Mouse (Mus musculus) midbrain, embryonic 16.5 days (tissue): ENCODE measurements around the gene Bnipl. TPM values are rescaled to one million over a fixed set of nuclear protein-coding genes. Genes with fewer than 3 reads are reported as not detected.

Source experiments
- ATAC-seq: fragments of 200-750 bp; cut with Nextera tagmentation; 2 replicates; pipeline ENCODE4 v1.8.0; 2017; ENCODE audit warnings: moderate TSS enrichment
- H3K27ac ChIP-seq: fragments of 300-500 bp; sonication (generic); 2 replicates; pipeline ENCODE4 v1.5.1; 2014; ENCODE audit warnings: mild to moderate bottlenecking, low read length, mixed read lengths
- H3K27me3 ChIP-seq: fragments of 300-500 bp; sonication (generic); 2 replicates; pipeline ENCODE4 v1.6.1; 2014; ENCODE audit warnings: low read depth, low read length, mixed read lengths; ENCODE audit not compliant: control insufficient read depth, insufficient read depth
- H3K36me3 ChIP-seq: fragments of 300-500 bp; sonication (generic); 2 replicates; pipeline ENCODE4 v1.6.1; 2014; ENCODE audit warnings: mild to moderate bottlenecking, low read length, moderate library complexity, mixed read lengths; ENCODE audit not compliant: control insufficient read depth, insufficient read depth
- H3K4me1 ChIP-seq: fragments of 300-500 bp; sonication (generic); 2 replicates; pipeline ENCODE4 v1.6.1; 2014; ENCODE audit warnings: mild to moderate bottlenecking, low read length, mixed read lengths; ENCODE audit not compliant: control insufficient read depth, insufficient read depth
- H3K4me2 ChIP-seq: fragments of 300-500 bp; sonication (generic); 2 replicates; pipeline ENCODE4 v1.6.1; 2014; ENCODE audit warnings: mild to moderate bottlenecking, low read length, mixed read lengths
- H3K4me3 ChIP-seq: fragments of 300-500 bp; sonication (generic); 2 replicates; pipeline ENCODE4 v1.5.1; 2014; ENCODE audit warnings: low read depth, mild to moderate bottlenecking, low read length, moderate library complexity, mixed read lengths
- H3K9ac ChIP-seq: fragments of 300-500 bp; sonication (generic); 2 replicates; pipeline ENCODE4 v1.6.1; 2014; ENCODE audit warnings: low read depth, low read length, mixed read lengths
- H3K9me3 ChIP-seq: fragments of 300-500 bp; sonication (generic); replicated peaks from 2 replicates; pipeline ENCODE4 v1.6.1; 2014; ENCODE audit warnings: mild to moderate bottlenecking, low read length, mixed read lengths; ENCODE audit not compliant: control insufficient read depth, poor library complexity, severe bottlenecking
- WGBS: fragments of 180-500 bp; shearing (Covaris S2); extraction: QIAGEN DNeasy Blood & Tissue Kit; methylation state at CpG from one replicate; pipeline ENCODE4 v1.1.7; 2014; 5-methylcytosine and 5-hydroxymethylcytosine counted together
- polyA plus RNA-seq: library from polyadenylated mRNA; unstranded; fragments of >200 nt; fragmentation: Nextera tagmentation; extraction: Ambion mirVana; gene quantifications from 2 replicates; pipeline ENCODE4 v1.2.1, GENCODE M21; 2015

Bnipl gene
- 0.30 TPM in 1 of 2 replicates, not detected in the other for polyA plus RNA-seq

DNA sequence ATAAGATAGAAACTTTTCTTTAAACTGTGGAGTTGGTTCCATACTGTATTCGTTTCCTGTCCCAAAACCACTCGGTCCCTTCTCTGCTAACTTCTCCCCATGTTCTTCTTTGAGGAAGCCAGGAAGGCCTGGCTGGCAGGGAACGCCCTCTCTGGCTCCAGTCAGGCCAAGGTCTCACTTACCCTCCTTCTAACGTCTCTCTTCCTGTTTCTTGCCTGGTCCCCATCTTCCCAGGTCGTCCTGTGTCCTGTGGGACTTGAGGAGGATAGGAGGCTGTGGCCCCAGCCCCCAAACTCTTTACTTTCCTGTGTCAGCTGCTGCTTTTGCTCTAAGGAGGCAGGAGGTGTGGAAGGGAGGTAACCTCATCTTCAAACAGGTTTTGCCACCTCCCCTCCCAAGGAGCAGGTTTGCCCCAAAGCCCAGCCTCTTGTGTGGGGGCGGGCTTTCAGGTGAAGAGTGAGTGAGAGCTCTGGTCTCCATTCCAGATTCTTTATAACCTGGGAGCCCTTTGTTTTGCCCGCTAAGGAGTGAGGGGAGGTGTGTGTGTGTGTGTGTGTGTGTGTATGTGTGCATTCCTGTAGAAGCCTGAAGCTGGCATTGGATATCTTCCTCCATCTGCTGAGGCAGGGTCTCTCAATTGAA lies at the start of gene Bnipl:
Bnipl (minus strand) TSS at position 411 of the 642 bp plus-strand sequence.
- Histone ChIP-seq H3K27ac (no peak within 1 kb of the TSS), H3K9me3 (no peaks in the 10 kb centered on the region)

DNA sequence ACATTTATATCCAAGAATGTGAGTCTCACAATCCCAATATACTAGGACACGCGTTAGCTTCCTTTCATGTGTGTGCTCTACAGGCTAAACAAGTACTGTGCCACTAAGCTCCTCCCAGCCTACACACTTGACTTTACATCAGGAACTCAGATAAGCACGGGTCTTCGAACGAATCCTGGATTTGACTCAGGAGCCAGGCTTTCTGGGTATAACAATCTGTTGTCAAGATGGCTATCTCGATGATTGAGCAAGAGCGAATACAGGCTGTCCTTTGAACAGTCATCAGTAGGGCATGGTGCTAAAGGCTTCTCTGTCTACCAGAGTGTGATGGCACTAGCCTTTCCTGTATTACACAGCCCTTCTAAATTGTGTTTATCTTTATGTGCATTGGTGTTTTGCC lies 47.0 kb upstream of the Bnipl start:
- Histone ChIP-seq H3K4me3 (no peak overlapping the region), H3K9ac (no peak overlapping the region), H3K4me2 (no peak overlapping the region), H3K36me3 (0 out of 2 replicates have a peak, but pooled peaks cover 5% of the 10 kb centered on the region), H3K4me1 (no peaks in the 10 kb centered on the region), H3K27me3 (no peaks in the 10 kb centered on the region), H3K27ac (no peak overlapping the region), H3K9me3 (no peaks in the 10 kb centered on the region)
- no peak for ATAC-seq
- WGBS, result 95% methylated on average over 7 of the region's 7 CpGs

More for the DNA sequence above, at the start of gene Bnipl:
- Histone ChIP-seq H3K27me3 (no peaks in the 10 kb centered on the region), H3K36me3 (peaks cover 9% of the 10 kb centered on the region), H3K4me2 (no peak within 1 kb of the TSS), H3K4me3 (no peak within 1 kb of the TSS), H3K9ac (no peak within 1 kb of the TSS), H3K4me1 (no peaks in the 10 kb centered on the region)
- ATAC-seq, result no peak
- 60% methylated on average over 7 of the region's 7 CpGs for WGBS

DNA sequence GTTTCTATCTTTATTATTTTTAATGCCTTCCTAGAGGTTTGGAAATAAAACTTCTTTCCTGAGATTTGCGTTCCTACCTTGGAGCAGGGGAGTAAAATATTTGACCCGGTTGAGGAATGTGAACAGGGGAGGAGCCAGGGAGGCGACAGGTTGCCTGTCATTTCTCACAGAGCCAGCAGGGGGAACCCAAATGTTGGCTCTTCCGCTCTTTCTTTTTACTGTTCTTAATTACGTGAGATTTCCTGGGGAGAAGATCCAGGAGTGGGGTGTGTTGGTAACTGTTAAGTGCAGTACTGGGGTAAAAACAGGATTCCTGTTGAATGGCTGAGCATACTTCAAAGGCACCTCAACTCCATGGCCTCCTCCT lies 45.1 kb upstream of the Bnipl start:
- Histone ChIP-seq H3K27ac (no peak overlapping the region), H3K36me3 (peaks cover 11% of the 10 kb centered on the region; the same call in 1 of the 2 replicates), H3K4me2 (no peak overlapping the region), H3K9me3 (no peaks in the 10 kb centered on the region), H3K4me3 (no peak overlapping the region), H3K4me1 (no peaks in the 10 kb centered on the region), H3K9ac (no peak overlapping the region), H3K27me3 (no peaks in the 10 kb centered on the region)
- 9% methylated on average over 5 of the region's 5 CpGs for WGBS
- ATAC-seq, result no peak

DNA sequence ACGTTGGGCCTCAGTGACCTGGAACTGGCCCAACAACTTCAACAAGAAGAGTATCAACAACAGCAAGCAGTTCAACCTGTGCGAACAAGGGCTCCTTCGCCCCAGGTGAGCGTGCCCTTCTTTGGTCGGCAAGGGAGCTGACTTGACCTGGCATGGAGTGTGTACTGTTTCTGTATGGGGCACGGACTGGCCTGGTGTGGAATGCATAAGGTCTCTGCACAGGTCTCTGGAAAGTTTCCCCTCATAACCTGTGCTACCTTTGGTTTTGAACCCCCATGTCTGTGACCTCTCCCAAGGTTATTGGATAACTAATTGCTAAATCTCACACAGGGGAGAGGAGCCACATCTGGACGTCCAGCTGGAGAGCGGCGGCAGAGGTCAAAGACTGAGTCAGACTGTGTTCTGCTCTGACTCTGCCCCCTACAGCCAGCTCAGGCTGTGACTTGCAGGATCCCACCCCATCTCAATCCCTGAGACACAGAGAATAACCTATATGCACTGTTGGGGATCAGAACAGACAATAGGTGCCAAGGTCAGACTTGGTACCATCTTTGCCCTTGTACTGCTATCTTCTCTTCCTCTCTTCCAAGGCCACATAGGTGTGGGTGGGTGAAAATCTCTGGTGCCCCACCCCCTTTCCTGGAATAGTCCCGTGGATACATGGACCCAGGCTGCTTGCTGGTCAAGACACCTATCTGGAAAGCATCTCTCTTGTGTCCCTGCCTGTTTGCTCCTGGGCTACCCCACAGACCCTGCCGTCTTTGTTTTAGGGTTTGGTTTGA lies 44.5 kb upstream of the Bnipl start:
- ATAC-seq, result no peak
- Histone ChIP-seq H3K9ac (no peak overlapping the region), H3K4me3 (no peak overlapping the region), H3K36me3 (peaks cover 11% of the 10 kb centered on the region; the same call in 1 of the 2 replicates), H3K4me1 (no peaks in the 10 kb centered on the region), H3K27me3 (no peaks in the 10 kb centered on the region), H3K4me2 (no peak overlapping the region), H3K9me3 (no peaks in the 10 kb centered on the region), H3K27ac (no peak overlapping the region)
- 82% methylated on average over 11 of the region's 11 CpGs for WGBS

DNA sequence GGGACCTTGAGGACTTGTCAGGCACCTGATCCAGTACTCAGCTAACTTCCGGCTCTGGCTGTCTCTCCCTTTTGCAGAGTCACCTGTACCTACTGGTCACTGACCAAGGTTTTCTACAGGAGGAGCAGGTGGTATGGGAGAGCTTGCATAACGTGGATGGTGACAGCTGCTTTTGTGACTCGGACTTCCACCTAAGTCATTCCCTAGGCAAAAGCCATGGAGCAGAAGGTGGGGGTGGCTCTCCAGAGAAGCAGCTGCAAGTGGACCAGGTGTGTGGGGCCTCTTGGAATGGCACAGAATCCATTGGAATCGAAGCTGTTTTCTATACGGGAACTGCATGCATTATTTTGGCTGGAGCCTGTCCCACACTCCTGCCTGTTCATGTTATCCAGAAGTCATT lies 43.7 kb upstream of the Bnipl start:
- H3K4me2 ChIP-seq, result no peak overlapping the region
- no peak overlapping the region for H3K9ac ChIP-seq
- no peaks in the 10 kb centered on the region for H3K9me3 ChIP-seq
- no peak for ATAC-seq
- H3K36me3 ChIP-seq, result peaks cover 11% of the 10 kb centered on the region; the same call in 1 of the 2 replicates
- H3K27me3 ChIP-seq, result no peaks in the 10 kb centered on the region
- no peak overlapping the region for H3K4me3 ChIP-seq
- H3K4me1 ChIP-seq, result no peaks in the 10 kb centered on the region
- H3K27ac ChIP-seq, result no peak overlapping the region
- 83% methylated on average over 5 of the region's 5 CpGs for WGBS

DNA sequence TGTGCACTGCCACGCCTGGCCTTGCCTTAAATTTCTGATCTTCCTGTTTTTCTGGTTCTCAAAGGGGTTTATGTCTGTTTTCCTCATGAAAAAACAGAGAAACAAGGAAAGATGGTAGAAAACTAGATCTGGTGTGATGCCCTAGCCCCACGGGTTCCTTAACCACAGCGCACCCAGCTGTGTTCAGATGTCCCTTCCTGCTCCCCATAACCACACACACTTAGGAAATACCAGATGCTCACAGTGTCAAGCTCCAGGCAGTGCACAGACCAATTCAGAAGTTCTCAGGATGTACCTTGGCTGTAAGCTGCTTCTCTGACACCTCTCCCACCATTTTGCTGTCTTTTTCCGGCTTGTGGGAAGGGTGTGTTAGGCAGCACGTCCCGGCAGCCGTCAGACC lies 43.3 kb upstream of the Bnipl start:
- Histone ChIP-seq H3K4me3 (no peak overlapping the region), H3K9ac (no peak overlapping the region), H3K36me3 (peaks cover 11% of the 10 kb centered on the region; the same call in 1 of the 2 replicates), H3K27me3 (no peaks in the 10 kb centered on the region), H3K4me1 (no peaks in the 10 kb centered on the region), H3K4me2 (no peak overlapping the region), H3K9me3 (no peaks in the 10 kb centered on the region), H3K27ac (no peak overlapping the region)
- no peak for ATAC-seq
- WGBS, result 90% methylated on average over 7 of the region's 7 CpGs

DNA sequence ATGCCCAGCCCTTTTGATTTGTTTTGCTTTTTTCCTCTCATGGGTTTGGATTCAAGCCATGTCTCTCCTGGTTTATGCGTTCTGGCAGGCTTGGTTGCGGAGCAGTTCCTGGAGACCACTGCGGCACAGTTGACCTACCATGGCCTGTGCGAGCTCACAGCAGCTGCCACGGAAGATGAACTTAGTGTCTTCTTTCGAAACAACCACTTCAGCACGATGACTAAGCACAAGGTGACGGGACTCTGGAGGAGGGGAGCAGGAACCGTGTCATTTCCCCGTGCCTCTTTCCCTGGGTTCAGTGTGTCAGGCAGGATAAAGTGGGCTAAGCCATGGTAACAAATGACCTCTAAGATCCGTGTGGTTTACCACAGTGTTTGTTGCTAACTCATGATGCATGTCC lies 42.5 kb upstream of the Bnipl start:
- H3K4me2 ChIP-seq, result no peak overlapping the region
- no peaks in the 10 kb centered on the region for H3K4me1 ChIP-seq
- no peak overlapping the region for H3K9ac ChIP-seq
- H3K9me3 ChIP-seq, result no peaks in the 10 kb centered on the region
- no peak overlapping the region for H3K27ac ChIP-seq
- peaks cover 11% of the 10 kb centered on the region for H3K36me3 ChIP-seq
- H3K27me3 ChIP-seq, result no peaks in the 10 kb centered on the region
- no peak for ATAC-seq
- 88% methylated on average over 11 of the region's 11 CpGs for WGBS
- H3K4me3 ChIP-seq, result no peak overlapping the region

DNA sequence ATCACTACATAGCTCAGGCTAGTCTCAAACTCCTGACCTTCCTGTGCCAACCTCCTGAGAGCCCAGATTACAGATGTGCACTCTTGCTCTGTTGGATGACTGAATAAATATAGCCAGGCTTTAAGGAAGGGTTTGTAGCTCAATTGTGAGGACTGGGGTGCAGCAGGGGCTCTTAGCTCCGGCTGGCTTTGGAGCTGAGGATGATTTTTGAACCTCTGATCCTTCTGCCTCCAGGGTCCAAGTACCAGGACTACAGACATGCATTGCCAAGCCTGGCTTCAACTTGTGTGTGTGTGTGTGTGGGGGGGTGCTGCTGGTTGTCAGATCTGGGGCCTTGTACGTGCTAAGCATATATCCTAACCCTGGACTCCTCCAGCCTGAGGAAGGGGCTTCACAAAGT lies 41.9 kb upstream of the Bnipl start:
- Histone ChIP-seq H3K9ac (no peak overlapping the region), H3K4me1 (no peaks in the 10 kb centered on the region), H3K4me3 (no peak overlapping the region), H3K4me2 (no peak overlapping the region), H3K27me3 (no peaks in the 10 kb centered on the region), H3K36me3 (peaks cover 13% of the 10 kb centered on the region), H3K9me3 (no peaks in the 10 kb centered on the region), H3K27ac (no peak overlapping the region)
- 77% methylated on average over 2 of the region's 2 CpGs for WGBS
- no peak for ATAC-seq

DNA sequence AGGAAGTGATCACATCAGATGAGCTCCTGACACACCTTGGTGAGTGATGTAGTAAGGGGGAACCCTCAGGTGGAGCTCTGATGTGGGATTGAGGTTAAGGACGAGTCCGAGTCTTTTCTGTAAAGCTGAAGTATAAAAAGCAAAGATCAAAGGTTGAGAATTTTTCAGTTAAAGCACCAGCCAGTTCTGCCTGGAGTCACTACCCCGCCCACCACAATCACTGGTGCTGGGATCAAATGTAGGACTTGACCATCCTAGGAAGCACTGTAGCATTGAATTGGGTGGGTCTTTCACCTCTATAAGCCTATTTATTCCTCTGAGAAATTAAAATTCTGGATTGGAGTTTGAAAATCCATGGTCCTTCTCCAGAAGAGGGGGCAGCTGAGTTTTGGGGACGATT lies 40.0 kb upstream of the Bnipl start:
- Histone ChIP-seq H3K9me3 (no peaks in the 10 kb centered on the region), H3K27me3 (no peaks in the 10 kb centered on the region), H3K27ac (no peak overlapping the region), H3K9ac (no peak overlapping the region), H3K4me2 (no peak overlapping the region), H3K4me3 (no peak overlapping the region), H3K36me3 (peaks cover 13% of the 10 kb centered on the region), H3K4me1 (no peaks in the 10 kb centered on the region)
- ATAC-seq, result no peak
- 90% methylated on average over 4 of the region's 4 CpGs for WGBS
